Mouse (Mus musculus): ENCODE measurements around the gene Gh.
A peak's percentile ranks its signal among the peaks of the same experiment; 100 is the strongest.

Gene Gh

GRCm38 (mm10) chr11:106307432-106307831, 5.8 kb upstream of the Gh start:
- DNase-seq, result no peak

GRCm38 (mm10) chr11:106306758-106307157, 5.1 kb upstream of the Gh start:
- no peak for DNase-seq

GRCm38 (mm10) chr11:106306065-106306385, 4.4 kb upstream of the Gh start:
- DNase-seq, result no peak

- DNase-seq, result no peak
These were observed 3.8 kb upstream of the Gh start for GRCm38 (mm10) chr11:106305348-106306064.

- DNase-seq, result peak; percentile 80
These were observed 969 bp upstream of the Gh start for GRCm38 (mm10) chr11:106302634-106303033.

GRCm38 (mm10) chr11:106291861-106292260, 9.8 kb downstream of the Gh start:
- DNase-seq, result no peak

GRCm38 (mm10) chr11:106290376-106290775, 11.3 kb downstream of the Gh start:
- no peak for DNase-seq

GRCm38 (mm10) chr11:106289369-106289768, 12.3 kb downstream of the Gh start:
- peak; percentile 86 for DNase-seq

GRCm38 (mm10) chr11:106286987-106287386, 14.7 kb downstream of the Gh start:
- no peak for DNase-seq

GRCm38 (mm10) chr11:106286206-106286605, 15.5 kb downstream of the Gh start:
- no peak for DNase-seq

GRCm38 (mm10) chr11:106284126-106284525, 17.5 kb downstream of the Gh start:
- no peak for DNase-seq

- no peak for DNase-seq
These were observed 18.3 kb downstream of the Gh start for GRCm38 (mm10) chr11:106283371-106283770.

- no peak for DNase-seq
These were observed 19.2 kb downstream of the Gh start for GRCm38 (mm10) chr11:106282452-106282851.

- peak; percentile 96 for DNase-seq
These were observed 25.2 kb downstream of the Gh start, which contains the start of gene Tcam1 for GRCm38 (mm10) chr11:106276454-106276853. TSS of gene Tcam1 (plus strand) at chr11:106276672.

- peak; percentile 74 for DNase-seq
These were observed 26.7 kb downstream of the Gh start for GRCm38 (mm10) chr11:106274971-106275411.

GRCm38 (mm10) chr11:106274374-106274773, 27.3 kb downstream of the Gh start:
- DNase-seq, result no peak

- no peak for DNase-seq
These were observed 27.9 kb downstream of the Gh start for GRCm38 (mm10) chr11:106273811-106274210.

- no peak for DNase-seq
These were observed 28.4 kb downstream of the Gh start for GRCm38 (mm10) chr11:106273311-106273684.

GRCm38 (mm10) chr11:106272644-106273310, 28.9 kb downstream of the Gh start, which contains the start of gene Smarcd2:
TSS of gene Smarcd2 (minus strand) at chr11:106272972.
- DNase-seq, result peak; percentile 100

GRCm38 (mm10) chr11:106271794-106272643, 29.6 kb downstream of the Gh start:
- peak; percentile 72 for DNase-seq

- no peak for DNase-seq
These were observed 30.4 kb downstream of the Gh start for GRCm38 (mm10) chr11:106271131-106271793.

GRCm38 (mm10) chr11:106269060-106269431, 32.6 kb downstream of the Gh start:
- peak; percentile 63 for DNase-seq

Measured in kidney, postnatal 10 days (tissue).